Mouse (Mus musculus) embryonic fibroblast, embryonic 13.5 days (primary cell): ENCODE results near the gene Teddm1a.

Source experiments
- CTCF ChIP-seq: IDR thresholded peaks from 2 replicates; pipeline ENCODE4 v1.5.1; 2011; ENCODE audit warnings: mild to moderate bottlenecking, control low read depth, low read length, moderate library complexity, borderline replicate concordance; ENCODE audit not compliant: insufficient read depth
- POLR2A ChIP-seq: IDR thresholded peaks from 2 replicates; pipeline ENCODE4 v1.6.1; 2011; ENCODE audit warnings: low read depth, mild to moderate bottlenecking, control low read depth, low read length, moderate library complexity

- TF ChIP-seq CTCF: no peak
- no peak for TF ChIP-seq POLR2A
Observed at GRCm38 (mm10) chr1:153874045-153874444, 17.5 kb upstream of the Teddm1a start, which contains the start of gene Teddm1b.
